Mouse (Mus musculus) small intestine, adult 10 weeks (tissue): ENCODE data around the gene Psg27. TPM values are rescaled to one million over a fixed set of nuclear protein-coding genes. Genes with fewer than 3 reads are reported as not detected.

ENCODE experiments used
- polyA plus RNA-seq: library from polyadenylated mRNA; stranded (reverse); fragments of 350-450 nt; fragmentation: Illumina TruSeq; extraction: RNeasy Lipid Tissue Mini Kit (QIAGEN cat#74804); gene quantifications from one replicate; pipeline ENCODE4 v1.2.3, GENCODE M21; 2014; ENCODE audit warnings: low replicate concordance

The Psg27 gene
- polyA plus RNA-seq = not detected

DNA sequence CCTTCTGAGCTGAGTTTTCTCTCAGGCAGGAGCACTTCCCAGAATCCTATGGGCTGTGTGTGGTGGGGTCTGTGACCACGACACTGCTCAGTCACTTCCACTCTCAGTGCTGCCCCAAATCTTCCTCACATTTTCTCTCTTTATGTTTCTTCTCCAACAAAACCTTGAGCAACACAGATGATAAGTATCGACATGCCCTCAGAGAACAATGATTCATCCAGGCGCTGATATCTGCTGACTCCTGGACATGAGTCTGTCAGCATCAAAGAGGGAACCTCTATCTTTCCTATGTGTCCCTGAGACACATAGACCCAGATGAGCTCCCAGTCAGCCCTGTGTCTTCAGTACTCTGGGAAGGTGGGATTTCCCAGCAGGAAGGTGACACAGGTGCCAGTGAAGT is at the start of gene Psg27:
Gene Psg27, minus strand, starts transcription at position 101 of the 400 bp plus-strand sequence.

DNA sequence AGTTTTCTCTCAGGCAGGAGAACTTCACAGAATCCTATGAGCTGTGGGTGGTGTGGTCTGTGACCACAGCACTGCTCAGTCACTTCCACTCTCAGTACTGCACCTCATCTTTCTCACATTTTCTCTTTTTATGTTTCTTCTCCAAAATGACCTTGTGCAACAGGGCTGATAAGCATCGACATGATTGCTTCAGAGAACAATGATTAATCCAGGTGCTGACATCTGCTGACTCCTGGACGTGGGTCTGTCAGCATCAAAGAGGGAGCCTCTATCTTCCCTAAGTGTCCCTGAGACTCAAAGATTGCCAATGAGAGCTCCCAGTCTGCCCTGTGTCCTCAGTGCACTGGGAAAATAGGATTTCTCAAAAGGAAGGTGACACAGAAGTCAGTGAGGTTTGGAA is 49.3 kb upstream of the Psg27 start, which contains the start of gene Psg23:
Gene Psg23, minus strand, starts transcription at position 101 of the 400 bp plus-strand sequence.

DNA sequence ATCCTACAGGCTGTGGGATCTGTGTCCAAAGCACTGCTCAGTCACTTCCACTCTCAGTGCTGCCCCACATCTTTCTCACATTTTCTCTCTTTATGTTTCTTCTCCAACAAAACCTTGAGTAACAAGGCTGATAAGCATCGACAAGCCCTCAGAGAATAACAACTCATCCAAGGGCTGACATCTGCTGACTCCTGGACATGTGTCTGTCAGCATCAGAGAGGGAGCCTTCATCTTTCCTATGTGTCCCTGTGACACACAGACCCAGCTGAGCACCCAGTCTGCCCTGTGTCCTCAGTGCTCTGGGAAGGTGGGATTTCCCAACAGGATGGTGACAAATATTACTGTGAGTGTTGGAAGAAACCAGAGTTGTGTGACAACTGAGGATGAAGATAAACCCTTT is 34.9 kb downstream of the Psg27 start, which contains the start of gene Psg25:
Gene Psg25, minus strand, starts transcription at position 101 of the 400 bp plus-strand sequence.

Other genes with a start within 250 kb of the Psg27 start
- gene Psg18, start 212.3 kb downstream of the Psg27 start, polyA plus RNA-seq = not detected
- gene Psg28, start 135.3 kb downstream of the Psg27 start, polyA plus RNA-seq = not detected
- gene Psg26, start 83.1 kb downstream of the Psg27 start, polyA plus RNA-seq = not detected
- gene Psg25, start 35.0 kb downstream of the Psg27 start, polyA plus RNA-seq = 2.3 TPM
- not detected for gene Psg23, start 49.2 kb upstream of the Psg27 start, polyA plus RNA-seq
- gene Psg21, start 89.4 kb upstream of the Psg27 start, polyA plus RNA-seq = not detected
- gene Psg20, start 118.9 kb upstream of the Psg27 start, polyA plus RNA-seq = not detected
- not detected for gene Psg22, start 150.8 kb upstream of the Psg27 start, polyA plus RNA-seq
- not detected for gene Psg19, start 231.2 kb upstream of the Psg27 start, polyA plus RNA-seq